Mouse (Mus musculus) thymus, postnatal 36 days (tissue): ENCODE results near the gene Trim29.

Source experiments
- DNase-seq, 2 experiments: peaks; one replicate each; pipeline ENCODE4 v3.0.0; 2022; ENCODE audit warnings: mixed read lengths in 2 of 2

Gene Trim29

DNA sequence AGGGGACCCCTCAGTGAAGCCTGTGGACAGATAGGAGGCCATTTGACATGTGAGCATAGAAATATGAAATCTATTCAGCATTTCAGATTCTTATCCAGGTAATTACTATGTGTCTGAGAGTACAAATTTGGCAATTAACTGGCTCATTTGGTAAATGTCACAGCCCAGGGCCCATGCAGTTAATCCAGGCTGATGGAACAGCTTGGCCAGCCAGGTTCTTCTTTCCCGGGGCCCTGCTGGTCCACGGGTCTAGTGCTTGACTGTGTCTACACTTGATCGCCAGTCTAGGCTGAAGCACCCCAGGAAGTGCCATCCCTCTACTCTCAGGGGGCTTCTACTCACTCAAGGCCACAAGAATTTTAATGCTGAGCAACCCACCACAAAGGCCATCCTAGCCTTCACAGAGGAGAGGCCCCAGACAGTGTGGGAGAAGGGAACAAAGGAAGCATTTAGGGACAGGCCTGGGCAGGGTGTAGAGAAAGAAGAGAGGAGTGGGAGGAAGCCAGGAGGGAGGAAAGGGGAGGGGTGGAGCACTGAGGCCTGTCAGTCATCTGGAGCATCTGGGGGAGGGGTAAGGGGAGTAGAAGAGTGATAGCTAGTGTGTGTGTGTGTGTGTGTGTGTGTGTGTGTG lies 4.8 kb downstream of the Trim29 start:
- DNase-seq = no peak

GRCm38 (mm10) chr9:43316466-43316865 lies 5.8 kb downstream of the Trim29 start:
- no peak for DNase-seq

DNA sequence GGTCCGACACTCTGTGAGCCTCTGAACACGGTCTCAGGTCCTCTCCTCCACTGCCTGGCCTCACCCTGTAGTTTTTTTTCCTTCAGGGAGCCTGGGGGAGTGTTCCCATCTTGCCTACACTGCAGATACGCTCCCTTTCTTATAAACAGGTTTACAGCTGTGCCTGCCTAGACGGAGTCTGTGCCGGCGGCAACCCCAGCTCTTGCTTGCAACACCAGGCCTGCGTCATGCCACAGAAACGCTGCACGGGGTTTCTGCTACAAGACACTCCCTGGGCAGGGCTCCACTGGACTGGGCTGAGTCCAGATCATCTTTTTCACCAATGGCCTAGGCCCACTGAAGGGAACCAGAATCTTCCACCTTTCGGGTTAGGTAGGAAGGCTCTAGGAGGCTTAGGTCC lies 8.0 kb downstream of the Trim29 start:
- no peak for DNase-seq

DNA sequence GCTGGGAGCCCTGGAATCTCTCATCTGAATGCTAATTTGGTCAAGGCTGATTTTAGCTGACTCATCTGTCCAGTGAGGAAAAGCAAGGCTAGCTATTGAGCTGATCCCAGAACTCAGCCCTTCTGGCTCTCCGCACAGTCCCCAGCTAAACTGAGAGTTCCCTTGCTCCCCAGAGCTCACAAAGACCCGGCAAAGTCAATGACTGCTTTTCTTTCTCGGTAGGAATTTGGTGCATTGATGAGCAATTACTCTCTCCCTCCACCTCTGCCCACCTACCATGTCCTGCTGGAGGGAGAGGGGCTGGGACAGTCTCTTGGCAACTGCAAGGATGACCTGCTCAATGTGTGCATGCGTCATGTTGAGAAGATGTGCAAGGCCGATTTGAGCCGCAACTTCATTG lies 11.3 kb downstream of the Trim29 start:
- DNase-seq = no peak

DNA sequence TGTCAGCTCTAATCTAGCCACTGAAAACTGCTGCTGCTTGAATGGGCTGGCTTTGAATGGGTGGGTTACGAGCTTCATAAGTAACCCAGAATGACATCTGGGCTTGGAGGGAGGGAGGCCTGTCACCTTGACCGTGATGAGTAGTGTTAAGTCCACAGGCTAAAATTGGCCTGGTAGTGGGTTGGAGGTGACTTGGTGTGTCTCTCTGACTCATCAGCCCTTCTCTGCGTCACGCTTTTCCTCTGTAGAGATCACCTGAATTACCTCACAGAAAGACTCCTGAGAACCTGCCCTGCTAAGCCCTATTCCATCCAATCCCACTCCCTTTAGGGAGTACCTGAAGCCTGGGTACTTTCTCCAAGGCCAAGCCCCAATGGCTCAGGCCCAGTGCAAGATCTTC lies 12.0 kb downstream of the Trim29 start:
- DNase-seq = no peak

- no peak for DNase-seq
These were observed 14.8 kb downstream of the Trim29 start for GRCm38 (mm10) chr9:43325486-43325885.

DNA sequence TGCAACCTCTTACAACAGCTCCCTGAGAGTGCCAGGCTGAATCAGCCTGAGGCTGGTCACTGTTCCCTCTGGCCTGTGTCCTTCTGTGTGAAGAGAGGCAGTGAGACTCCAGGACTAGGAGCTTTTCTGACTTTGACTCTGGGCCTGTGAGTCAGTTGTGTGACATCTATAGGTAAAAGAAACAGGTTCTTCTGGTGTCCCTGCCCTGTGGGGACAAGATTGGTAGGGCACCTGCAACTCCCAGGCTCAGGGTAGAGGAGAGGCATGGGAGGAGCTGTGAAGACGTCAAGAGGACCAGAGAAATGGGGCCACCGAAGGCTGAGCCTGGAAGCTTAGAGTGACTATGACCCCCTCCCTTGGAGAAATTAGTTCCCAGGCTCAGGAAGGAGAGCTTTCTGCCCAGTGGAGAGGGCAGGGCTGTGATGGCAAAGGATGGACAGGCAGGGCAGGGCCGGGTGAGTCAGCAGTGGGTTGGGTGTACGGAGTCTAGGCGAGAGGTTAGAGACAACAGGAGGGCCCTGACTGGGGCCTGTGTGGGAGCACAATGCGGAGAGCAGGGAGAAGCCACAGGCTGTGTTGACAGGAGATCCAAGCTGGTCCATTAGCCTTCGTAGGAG lies 15.5 kb downstream of the Trim29 start:
- DNase-seq = no peak

DNA sequence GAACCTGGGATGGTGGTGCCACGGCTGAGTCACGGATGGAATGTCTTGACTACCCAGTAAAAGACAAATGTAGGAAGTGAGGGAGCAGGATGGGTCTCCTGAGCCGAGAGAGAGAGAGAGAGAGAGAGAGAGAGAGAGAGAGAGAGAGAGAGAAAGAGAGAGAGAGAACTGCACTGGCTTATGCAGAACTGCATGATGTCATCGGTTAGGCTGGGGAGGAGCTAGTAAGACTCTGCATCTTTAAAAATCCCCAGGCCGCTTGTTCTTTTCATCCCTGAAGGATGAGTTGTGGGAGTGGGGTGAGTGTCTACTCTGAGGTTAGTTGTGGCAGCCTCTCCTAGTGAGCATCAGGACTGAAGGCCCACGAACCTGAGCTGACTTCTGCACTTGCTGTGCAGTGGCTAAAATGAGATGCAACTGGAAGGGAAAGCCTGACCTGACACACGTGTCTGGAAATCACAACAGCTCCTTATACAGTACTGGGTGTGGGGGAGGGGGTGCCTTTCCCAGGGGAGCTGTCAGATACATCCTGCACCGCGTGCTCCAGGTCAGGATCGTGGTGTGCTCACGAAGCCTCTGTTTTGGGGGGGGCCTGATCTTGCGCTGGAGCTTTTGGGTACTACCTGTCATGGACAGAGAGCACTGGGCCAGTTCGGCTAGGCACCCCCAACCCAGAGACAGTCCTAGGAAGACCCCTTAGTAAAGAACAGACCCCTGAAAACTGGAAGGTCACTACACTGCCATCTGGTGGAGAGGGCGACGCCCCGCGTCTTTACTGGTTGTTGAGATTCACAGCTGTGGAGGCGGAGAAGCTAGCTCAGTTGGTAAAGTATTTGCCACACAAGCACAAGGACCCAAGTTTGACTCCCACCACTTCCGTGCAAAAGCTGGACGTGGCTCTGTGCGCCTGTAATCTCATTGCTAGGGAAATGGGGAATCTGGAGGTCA lies 16.8 kb downstream of the Trim29 start:
- DNase-seq = peak in 1 of 2 experiments; percentile 31

DNA sequence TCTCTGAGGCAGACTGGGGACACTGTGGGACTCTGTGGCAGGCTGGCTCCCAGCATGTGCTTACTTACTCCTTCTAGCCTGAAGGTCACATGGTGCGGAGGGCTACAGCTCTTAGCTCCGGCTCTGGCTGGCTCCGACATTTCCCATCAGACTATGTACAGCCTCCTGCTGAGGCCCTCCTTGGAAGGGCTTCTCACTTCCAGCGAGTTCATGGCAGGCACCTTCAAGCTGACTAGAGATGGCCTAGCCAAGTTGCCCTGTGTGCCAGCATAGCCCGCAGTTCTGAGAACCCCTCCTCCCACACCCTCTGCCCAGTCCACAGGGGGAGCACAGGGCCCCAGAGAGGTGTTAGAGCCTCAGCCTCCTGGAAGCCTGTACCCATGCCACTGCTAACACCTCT lies 19.8 kb downstream of the Trim29 start:
- no peak for DNase-seq

- DNase-seq = no peak
These were observed 21.1 kb downstream of the Trim29 start for GRCm38 (mm10) chr9:43331476-43332471.

- no peak for DNase-seq
These were observed 23.8 kb downstream of the Trim29 start for GRCm38 (mm10) chr9:43334476-43334875.

DNA sequence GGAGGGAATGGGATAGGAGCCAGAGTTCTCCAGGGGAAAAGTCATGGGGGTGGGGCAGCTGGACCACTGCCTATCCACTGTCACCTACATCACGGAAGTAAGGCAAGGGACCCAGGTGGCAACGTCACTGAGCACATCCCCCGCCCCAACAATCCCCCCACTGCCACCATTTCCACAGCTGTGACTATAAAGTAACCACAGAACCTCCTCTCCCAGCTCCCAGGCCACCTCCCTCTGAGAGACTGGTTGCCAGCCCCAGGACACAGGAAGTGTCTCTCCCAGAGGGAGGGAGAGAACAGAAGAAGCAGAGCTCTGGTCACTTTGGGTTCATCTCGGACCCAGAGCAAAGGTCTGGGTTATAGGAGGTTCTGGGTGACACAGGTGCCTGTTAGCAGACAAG lies 27.0 kb downstream of the Trim29 start:
- peak; percentile 43 to 64 for DNase-seq

DNA sequence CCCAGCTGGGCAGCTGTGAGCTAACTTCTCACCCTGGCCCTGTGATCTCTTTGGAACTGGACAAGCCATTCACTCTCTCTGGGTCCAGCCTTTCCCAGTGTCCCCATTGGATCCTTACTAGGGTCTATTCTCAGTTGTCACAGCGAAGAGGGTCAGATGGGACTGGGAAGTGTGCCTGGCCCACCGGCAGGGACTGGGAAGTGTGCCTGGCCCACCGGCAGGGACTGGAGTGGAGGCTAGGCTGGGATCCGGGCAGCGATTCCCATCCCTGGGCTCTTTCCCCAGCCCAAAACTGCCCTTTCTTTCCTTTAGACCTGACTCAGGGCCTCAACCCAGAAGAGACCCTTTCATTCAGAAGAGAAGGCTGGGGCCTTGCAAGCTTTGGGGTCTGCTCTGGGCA lies 27.4 kb downstream of the Trim29 start:
- DNase-seq = no peak

DNA sequence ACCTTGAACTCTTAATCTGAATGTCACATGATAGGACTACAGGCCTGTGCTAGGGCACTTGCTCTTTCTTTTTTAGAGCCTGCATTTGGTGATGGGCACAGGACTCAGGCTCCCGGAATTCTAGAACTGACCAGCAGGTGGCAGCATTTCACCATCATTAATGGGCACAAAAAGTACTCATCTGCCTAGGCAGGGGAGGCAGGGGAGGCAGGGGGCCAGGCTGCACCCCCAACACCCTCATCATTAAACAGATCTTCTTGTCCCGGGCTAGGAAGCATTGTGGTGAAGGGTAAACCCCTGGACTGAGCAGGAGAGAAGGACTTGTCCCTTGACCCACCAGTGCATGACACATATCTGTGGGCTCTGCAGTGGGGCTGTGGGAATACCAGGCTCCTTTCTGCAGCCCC lies 29.0 kb downstream of the Trim29 start:
- peak; percentile 70 to 77 for DNase-seq

- DNase-seq = peak; percentile 70 to 79
These were observed 39.4 kb downstream of the Trim29 start for GRCm38 (mm10) chr9:43350089-43350488.

- no peak for DNase-seq
These were observed 40.4 kb downstream of the Trim29 start for GRCm38 (mm10) chr9:43351015-43351414.

GRCm38 (mm10) chr9:43357011-43357410 lies 46.4 kb downstream of the Trim29 start:
- no peak for DNase-seq

DNA sequence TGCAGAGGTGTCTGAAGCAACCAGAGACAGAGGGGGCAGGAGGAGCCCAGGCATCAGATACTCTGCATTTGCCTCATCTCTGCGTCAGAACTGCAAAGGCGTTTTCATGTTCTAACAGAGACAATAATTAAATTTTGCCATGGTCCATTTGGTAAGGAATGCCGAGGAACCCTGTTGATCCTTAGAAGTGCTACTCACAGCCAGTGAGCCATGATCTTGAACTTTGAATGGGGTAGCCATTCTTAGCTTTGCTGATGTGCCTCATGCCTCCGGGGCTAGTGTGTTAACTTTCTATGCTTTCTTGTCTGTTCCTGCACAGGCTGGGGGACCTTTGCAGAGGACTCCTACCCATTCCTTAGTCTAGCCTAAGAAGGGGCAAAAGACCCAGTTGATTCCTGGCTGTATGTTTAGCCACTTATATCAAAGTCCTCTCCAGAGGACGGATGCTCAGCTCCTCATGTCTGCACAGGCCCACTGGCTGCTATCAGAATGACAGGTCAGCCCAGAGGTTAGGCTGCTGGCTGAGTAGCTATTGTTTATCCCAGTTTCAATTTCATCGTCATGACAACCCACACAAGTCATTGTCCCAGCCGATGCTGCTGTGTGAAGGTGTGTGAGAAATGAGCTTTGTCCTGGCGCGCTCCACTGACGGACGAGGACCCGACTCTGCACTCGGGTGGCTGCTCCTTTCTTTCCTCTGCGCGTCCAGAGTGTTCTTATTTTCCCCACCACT lies 48.1 kb downstream of the Trim29 start:
- DNase-seq = no peak

DNA sequence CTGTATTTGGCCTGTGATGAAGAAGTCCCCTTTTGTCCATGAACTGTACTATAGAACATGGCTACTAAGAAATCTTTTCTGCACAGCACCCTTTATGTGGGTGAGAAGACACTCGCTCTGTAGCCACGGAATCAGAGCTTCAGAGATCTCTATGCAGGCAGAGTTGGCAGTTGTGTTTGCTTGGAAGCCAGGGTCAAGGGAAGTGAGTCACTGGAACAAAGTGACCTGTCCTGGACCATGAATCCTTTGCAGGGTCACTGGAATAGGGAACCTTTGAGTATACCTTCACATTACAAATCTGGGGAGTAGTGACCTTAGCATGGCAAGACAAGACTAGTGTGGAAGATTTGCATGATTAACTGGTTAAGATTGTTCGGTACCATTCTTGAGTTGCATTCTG lies 58.1 kb downstream of the Trim29 start:
- no peak for DNase-seq

GRCm38 (mm10) chr9:43383871-43384270 lies 73.2 kb downstream of the Trim29 start:
- DNase-seq = no peak

DNA sequence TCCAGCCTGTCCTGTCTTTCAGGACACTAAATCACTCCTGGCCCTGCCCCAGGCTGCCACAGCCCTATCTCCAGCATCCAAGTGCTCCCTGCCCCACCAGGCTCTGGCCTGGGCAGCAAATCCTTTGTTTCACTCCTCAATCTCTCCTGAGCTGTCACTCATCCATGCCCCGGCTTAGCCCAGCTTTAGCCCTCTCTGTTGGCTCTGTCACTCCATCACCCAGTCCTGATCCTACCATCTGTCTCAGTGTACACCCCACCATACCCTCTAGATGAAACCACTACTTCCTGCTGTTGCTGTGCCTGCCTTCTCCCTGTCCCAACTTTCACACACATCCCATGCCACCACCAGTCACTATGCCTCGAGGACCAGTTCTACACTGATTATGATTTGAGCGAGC lies 73.8 kb downstream of the Trim29 start:
- DNase-seq = peak in 1 of 2 experiments; percentile 18
